Mouse (Mus musculus): Measurements from ENCODE around the gene Slc6a20a. TPM values are rescaled to one million over a fixed set of nuclear protein-coding genes. Genes with fewer than 3 reads are reported as not detected.

Gene Slc6a20a
- total RNA-seq, 1 experiment, result 0.22 TPM

GRCm38 (mm10) chr9:123632281-123632680, 46.4 kb downstream of the Slc6a20a start, which contains the start of gene Slc6a20b:
Gene Slc6a20b, minus strand, starts transcription at chr9:123632565.
- in situ Hi-C loops (cut with MboI; ENCODE audit: low sequenced_read_pairs in 2 of 2, unreplicated experiment in 2 of 2), result no loop called here
- H3K36me3 ChIP-seq (ENCODE audit: control insufficient read depth, insufficient read depth, low read length, poor library complexity, severe bottlenecking), result no peaks in the 10 kb centered on the region
- no peak within 1 kb of the TSS for H3K9ac ChIP-seq (ENCODE audit: insufficient read depth, low read depth, low read length, poor library complexity, severe bottlenecking)
- no peaks in the 10 kb centered on the region for H3K9me3 ChIP-seq (ENCODE audit: control insufficient read depth, insufficient read depth, low read depth, low read length)
- H3K4me1 ChIP-seq (ENCODE audit: control insufficient read depth in 2 of 2, insufficient read depth in 2 of 2, low read length in 2 of 2, poor library complexity in 1 of 2), result no peaks in the 10 kb centered on the region
- no peak within 1 kb of the TSS for H3K27ac ChIP-seq (ENCODE audit: insufficient read depth, low read depth, low read length, poor library complexity, severe bottlenecking)
- no peak within 1 kb of the TSS for H3K4me3 ChIP-seq (ENCODE audit: insufficient read depth in 1 of 2, low read depth in 1 of 2, low read length in 2 of 2, poor library complexity in 1 of 2, severe bottlenecking in 1 of 2)
- DNase-seq (ENCODE audit: low read depth, low spot score), result no peak
- no peak for TF ChIP-seq HCFC1 (IDR thresholded peaks at IDR 0.05; ENCODE audit: borderline replicate concordance, insufficient read depth, low read length)
- no peak for TF ChIP-seq ZC3H11A (IDR thresholded peaks at IDR 0.05; ENCODE audit: borderline replicate concordance, low read depth, low read length)
- TF ChIP-seq CHD2 (IDR thresholded peaks at IDR 0.05; ENCODE audit: low read depth, low read length), result no peak
- TF ChIP-seq MAFK (IDR thresholded peaks at IDR 0.05; ENCODE audit: insufficient read depth, low read depth, low read length), result no peak
- TF ChIP-seq ZNF384 (IDR thresholded peaks at IDR 0.05; ENCODE audit: low read depth, low read length), result no peak

DNA sequence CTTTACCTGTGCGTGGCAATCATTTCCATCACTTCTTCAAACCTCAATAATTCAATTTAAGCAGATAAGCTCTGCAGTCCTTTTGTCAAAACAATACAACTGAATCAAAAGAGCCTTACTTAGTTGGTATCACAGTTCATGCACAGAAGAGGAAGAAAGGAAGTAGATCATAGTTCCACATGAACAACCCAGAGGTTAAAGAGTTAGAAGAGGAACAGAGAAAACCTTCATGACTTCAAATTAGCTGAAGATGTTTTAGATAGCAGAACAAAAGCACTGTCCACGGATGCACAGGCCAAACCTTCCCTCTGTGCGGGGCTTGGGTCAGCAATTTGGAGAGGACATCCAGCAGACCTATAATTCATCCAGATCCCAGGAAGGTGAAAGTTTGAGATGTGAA, 47.0 kb downstream of the Slc6a20a start:
- Histone ChIP-seq H3K27ac (ENCODE audit: insufficient read depth, low read depth, low read length, poor library complexity, severe bottlenecking) (no peak overlapping the region), H3K9ac (ENCODE audit: insufficient read depth, low read depth, low read length, poor library complexity, severe bottlenecking) (no peak overlapping the region), H3K4me3 (ENCODE audit: insufficient read depth in 1 of 2, low read depth in 1 of 2, low read length in 2 of 2, poor library complexity in 1 of 2, severe bottlenecking in 1 of 2) (no peak overlapping the region), H3K36me3 (ENCODE audit: control insufficient read depth, insufficient read depth, low read length, poor library complexity, severe bottlenecking) (no peaks in the 10 kb centered on the region), H3K4me1 (ENCODE audit: control insufficient read depth in 2 of 2, insufficient read depth in 2 of 2, low read length in 2 of 2, poor library complexity in 1 of 2) (no peaks in the 10 kb centered on the region), H3K9me3 (ENCODE audit: control insufficient read depth, insufficient read depth, low read depth, low read length) (no peaks in the 10 kb centered on the region)
- in situ Hi-C loops (cut with MboI; ENCODE audit: low sequenced_read_pairs in 2 of 2, unreplicated experiment in 2 of 2), result no loop called here
- DNase-seq (ENCODE audit: low read depth, low spot score), result no peak
- no peak for TF ChIP-seq ZC3H11A (IDR thresholded peaks at IDR 0.05; ENCODE audit: borderline replicate concordance, low read depth, low read length)
- TF ChIP-seq MAFK (IDR thresholded peaks at IDR 0.05; ENCODE audit: insufficient read depth, low read depth, low read length), result no peak
- TF ChIP-seq ZNF384 (IDR thresholded peaks at IDR 0.05; ENCODE audit: low read depth, low read length), result no peak
- no peak for TF ChIP-seq HCFC1 (IDR thresholded peaks at IDR 0.05; ENCODE audit: borderline replicate concordance, insufficient read depth, low read length)
- no peak for TF ChIP-seq CHD2 (IDR thresholded peaks at IDR 0.05; ENCODE audit: low read depth, low read length)

GRCm38 (mm10) chr9:123625821-123626220, 52.9 kb downstream of the Slc6a20a start:
- no peaks in the 10 kb centered on the region for H3K36me3 ChIP-seq (ENCODE audit: control insufficient read depth, insufficient read depth, low read length, poor library complexity, severe bottlenecking)
- H3K4me3 ChIP-seq (ENCODE audit: insufficient read depth in 1 of 2, low read depth in 1 of 2, low read length in 2 of 2, poor library complexity in 1 of 2, severe bottlenecking in 1 of 2), result no peak overlapping the region
- H3K9ac ChIP-seq (ENCODE audit: insufficient read depth, low read depth, low read length, poor library complexity, severe bottlenecking), result no peak overlapping the region
- H3K9me3 ChIP-seq (ENCODE audit: control insufficient read depth, insufficient read depth, low read depth, low read length), result no peaks in the 10 kb centered on the region
- in situ Hi-C loops (cut with MboI; ENCODE audit: low sequenced_read_pairs in 2 of 2, unreplicated experiment in 2 of 2), result no loop called here
- H3K27ac ChIP-seq (ENCODE audit: insufficient read depth, low read depth, low read length, poor library complexity, severe bottlenecking), result no peak overlapping the region
- no peak for DNase-seq (ENCODE audit: low read depth, low spot score)
- no peak for TF ChIP-seq HCFC1 (IDR thresholded peaks at IDR 0.05; ENCODE audit: borderline replicate concordance, insufficient read depth, low read length)
- TF ChIP-seq ZNF384 (IDR thresholded peaks at IDR 0.05; ENCODE audit: low read depth, low read length), result no peak
- TF ChIP-seq CHD2 (IDR thresholded peaks at IDR 0.05; ENCODE audit: low read depth, low read length), result no peak
- no peak for TF ChIP-seq MAFK (IDR thresholded peaks at IDR 0.05; ENCODE audit: insufficient read depth, low read depth, low read length)
- TF ChIP-seq ZC3H11A (IDR thresholded peaks at IDR 0.05; ENCODE audit: borderline replicate concordance, low read depth, low read length), result no peak
- H3K4me1 ChIP-seq (ENCODE audit: control insufficient read depth in 2 of 2, insufficient read depth in 2 of 2, low read length in 2 of 2, poor library complexity in 1 of 2), result no peaks in the 10 kb centered on the region

GRCm38 (mm10) chr9:123624741-123625140, 53.9 kb downstream of the Slc6a20a start:
- Histone ChIP-seq H3K4me3 (ENCODE audit: insufficient read depth in 1 of 2, low read depth in 1 of 2, low read length in 2 of 2, poor library complexity in 1 of 2, severe bottlenecking in 1 of 2) (no peak overlapping the region), H3K9ac (ENCODE audit: insufficient read depth, low read depth, low read length, poor library complexity, severe bottlenecking) (no peak overlapping the region), H3K27ac (ENCODE audit: insufficient read depth, low read depth, low read length, poor library complexity, severe bottlenecking) (no peak overlapping the region), H3K9me3 (ENCODE audit: control insufficient read depth, insufficient read depth, low read depth, low read length) (no peaks in the 10 kb centered on the region), H3K36me3 (ENCODE audit: control insufficient read depth, insufficient read depth, low read length, poor library complexity, severe bottlenecking) (no peaks in the 10 kb centered on the region), H3K4me1 (ENCODE audit: control insufficient read depth in 2 of 2, insufficient read depth in 2 of 2, low read length in 2 of 2, poor library complexity in 1 of 2) (no peaks in the 10 kb centered on the region)
- DNase-seq (ENCODE audit: low read depth, low spot score), result no peak
- in situ Hi-C loops (cut with MboI; ENCODE audit: low sequenced_read_pairs in 2 of 2, unreplicated experiment in 2 of 2), result no loop called here
- TF ChIP-seq CHD2 (IDR thresholded peaks at IDR 0.05; ENCODE audit: low read depth, low read length) (no peak), MAFK (IDR thresholded peaks at IDR 0.05; ENCODE audit: insufficient read depth, low read depth, low read length) (no peak), ZC3H11A (IDR thresholded peaks at IDR 0.05; ENCODE audit: borderline replicate concordance, low read depth, low read length) (no peak), HCFC1 (IDR thresholded peaks at IDR 0.05; ENCODE audit: borderline replicate concordance, insufficient read depth, low read length) (no peak), ZNF384 (IDR thresholded peaks at IDR 0.05; ENCODE audit: low read depth, low read length) (no peak)

All from ES-E14 (cell line).